Mouse (Mus musculus): ENCODE measurements around the gene Shroom3. TPM values are rescaled to one million over a fixed set of nuclear protein-coding genes. Genes with fewer than 3 reads are reported as not detected.

Gene Shroom3
- polyA plus RNA-seq, 1 experiment from 2014 or later: 3.2 TPM

DNA sequence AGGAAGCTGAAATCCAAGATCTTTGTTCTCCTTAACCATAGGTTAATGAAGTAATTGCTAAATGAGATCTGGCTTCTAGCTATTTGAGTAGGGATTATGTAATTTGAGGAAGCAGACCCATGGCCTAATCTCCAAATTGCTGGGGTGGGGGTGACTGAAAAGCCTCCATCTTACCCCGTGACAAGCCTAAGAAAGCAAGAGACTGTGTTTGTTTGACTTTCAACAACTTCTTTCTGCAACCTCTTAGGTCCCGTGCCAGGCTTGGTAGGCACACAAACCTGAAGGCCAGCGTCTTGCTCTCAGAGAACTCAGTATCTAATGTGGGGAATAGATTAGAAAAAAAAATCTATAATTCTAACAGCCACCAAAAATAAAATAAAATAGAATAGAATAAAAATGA is 138.1 kb downstream of the Shroom3 start:
- 79% methylated on average over 3 of the region's 3 CpGs for WGBS
- Histone ChIP-seq H3K4me3 (no peak overlapping the region), H3K9me3 (no peaks in the 10 kb centered on the region), H3K9ac (no peak overlapping the region), H3K27ac (no peak overlapping the region), H3K4me2 (no peak overlapping the region), H3K4me1 (0 out of 2 replicates have a peak, but pooled peaks cover 2% of the 10 kb centered on the region), H3K36me3 (no peaks in the 10 kb centered on the region), H3K27me3 (no peaks in the 10 kb centered on the region)
- ATAC-seq (ENCODE audit: insufficient number of reproducible peaks, low FRiP score, low TSS enrichment, low read depth): no peak

DNA sequence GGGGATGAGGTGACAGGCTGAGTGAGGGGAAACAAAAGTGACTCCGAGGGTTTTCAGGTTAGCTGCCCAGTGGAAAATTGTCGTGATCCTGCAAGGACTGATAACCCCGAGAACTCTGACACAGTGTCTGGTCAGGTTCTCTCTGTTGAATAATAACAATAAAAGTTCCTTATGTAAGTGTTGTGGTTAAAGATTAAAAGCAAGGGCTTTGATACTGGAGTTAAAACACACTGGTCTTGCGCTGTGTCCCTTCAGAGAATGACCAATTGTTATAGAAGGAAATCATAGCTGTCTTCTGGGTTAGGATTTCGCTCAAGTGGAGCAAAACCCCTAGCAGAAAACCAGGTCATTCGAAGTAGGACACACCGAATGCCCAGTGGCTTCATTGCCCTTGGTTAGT is 140.3 kb downstream of the Shroom3 start:
- no peak overlapping the region for H3K9ac ChIP-seq
- H3K4me2 ChIP-seq: no peak overlapping the region
- WGBS: 81% methylated on average over 7 of the region's 7 CpGs
- no peaks in the 10 kb centered on the region for H3K36me3 ChIP-seq
- no peaks in the 10 kb centered on the region for H3K9me3 ChIP-seq
- ATAC-seq (ENCODE audit: insufficient number of reproducible peaks, low FRiP score, low TSS enrichment, low read depth): no peak
- no peaks in the 10 kb centered on the region for H3K27me3 ChIP-seq
- H3K4me3 ChIP-seq: no peak overlapping the region
- H3K27ac ChIP-seq: no peak overlapping the region
- 0 out of 2 replicates have a peak, but pooled peaks cover 2% of the 10 kb centered on the region for H3K4me1 ChIP-seq

DNA sequence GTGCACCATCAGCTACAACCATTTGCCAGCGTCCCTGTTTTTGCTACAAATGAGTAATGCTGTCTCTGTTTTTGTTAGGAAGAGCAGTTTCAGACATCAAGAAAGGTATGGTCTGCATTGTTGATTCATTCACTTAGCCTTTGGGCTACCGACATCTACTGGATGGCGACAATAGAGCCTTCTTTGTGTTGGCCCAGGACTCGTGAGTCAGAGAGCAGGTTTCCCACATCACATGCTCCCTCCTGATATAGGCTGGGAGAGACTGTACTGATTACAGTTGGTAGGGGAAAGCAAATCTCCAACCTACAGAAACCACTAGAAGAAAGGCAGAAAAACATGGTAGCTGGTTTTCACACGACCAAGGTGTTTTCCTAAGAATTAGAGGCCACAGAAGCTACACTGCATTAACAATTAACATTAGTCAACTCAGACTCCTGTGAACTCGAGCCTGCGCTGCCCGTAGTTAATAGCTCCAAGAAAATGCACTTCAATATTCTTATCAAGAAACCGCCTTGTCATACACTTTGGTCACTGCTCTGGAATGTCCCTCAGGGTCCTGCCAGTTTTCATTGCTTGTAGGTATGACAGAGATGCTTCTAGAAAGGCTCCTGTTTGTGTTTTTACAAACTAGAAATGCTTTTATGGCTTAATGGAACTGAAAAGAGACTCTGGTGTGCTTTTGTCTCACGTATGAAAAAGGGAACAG is 141.2 kb downstream of the Shroom3 start:
- no peak overlapping the region for H3K27ac ChIP-seq

DNA sequence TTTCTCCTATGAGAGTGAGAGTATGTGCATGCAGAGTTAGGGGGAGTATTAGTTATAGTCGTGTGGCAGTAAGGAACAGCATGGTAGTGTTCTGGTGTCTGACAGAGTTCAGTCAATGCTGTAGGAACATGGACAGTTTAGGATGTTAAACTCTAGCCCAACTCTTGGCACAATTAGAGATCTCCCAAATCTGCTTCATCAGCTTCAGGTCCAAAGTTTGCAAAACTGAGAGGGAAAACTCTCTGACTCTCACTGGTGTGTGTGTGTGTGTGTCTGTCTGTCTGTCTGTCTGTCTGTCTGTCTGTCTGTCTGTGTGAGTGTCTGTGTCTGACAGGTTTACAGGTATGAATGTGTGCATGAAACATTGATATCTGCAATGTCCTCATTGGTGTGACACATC is 147.2 kb downstream of the Shroom3 start:
- 0 out of 2 replicates have a peak, but pooled peaks cover 2% of the 10 kb centered on the region for H3K4me1 ChIP-seq
- H3K4me2 ChIP-seq: no peak overlapping the region
- ATAC-seq (ENCODE audit: insufficient number of reproducible peaks, low FRiP score, low TSS enrichment, low read depth): no peak
- no peak overlapping the region for H3K4me3 ChIP-seq
- H3K9me3 ChIP-seq: no peaks in the 10 kb centered on the region
- no peaks in the 10 kb centered on the region for H3K27me3 ChIP-seq
- 74% methylated on average over 1 of the region's 1 CpGs for WGBS
- no peak overlapping the region for H3K27ac ChIP-seq
- no peak overlapping the region for H3K9ac ChIP-seq
- H3K36me3 ChIP-seq: no peaks in the 10 kb centered on the region

More for the DNA sequence above, 141.2 kb downstream of the Shroom3 start:
- Histone ChIP-seq H3K36me3 (no peaks in the 10 kb centered on the region), H3K9ac (no peak overlapping the region), H3K4me3 (no peak overlapping the region), H3K4me1 (0 out of 2 replicates have a peak, but pooled peaks cover 2% of the 10 kb centered on the region), H3K9me3 (no peaks in the 10 kb centered on the region), H3K4me2 (no peak overlapping the region), H3K27me3 (no peaks in the 10 kb centered on the region)
- no peak for ATAC-seq (ENCODE audit: insufficient number of reproducible peaks, low FRiP score, low TSS enrichment, low read depth)
- 69% methylated on average over 10 of the region's 10 CpGs for WGBS

DNA sequence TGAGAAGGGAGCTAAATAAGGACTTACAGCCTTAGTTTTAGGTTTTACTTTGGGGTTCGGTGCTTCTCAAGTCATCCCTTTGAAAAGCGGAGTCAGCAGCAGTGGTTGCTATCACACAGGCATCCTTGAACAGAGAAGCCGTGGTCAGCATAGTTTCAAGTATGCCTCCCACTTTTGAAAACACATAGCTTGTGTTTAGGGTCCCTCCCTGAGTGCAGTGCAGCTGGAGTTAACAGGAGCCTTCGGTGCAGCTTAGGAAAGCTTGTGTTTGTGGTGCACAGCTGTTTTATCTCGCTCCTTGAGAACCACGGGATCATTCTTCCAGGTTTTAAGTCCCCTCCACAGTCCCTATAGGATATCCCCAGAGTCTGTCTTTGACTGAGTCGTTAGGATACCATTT is 151.3 kb downstream of the Shroom3 start:
- 62% methylated on average over 7 of the region's 7 CpGs for WGBS
- H3K4me2 ChIP-seq: no peak overlapping the region
- ATAC-seq (ENCODE audit: insufficient number of reproducible peaks, low FRiP score, low TSS enrichment, low read depth): no peak
- H3K4me3 ChIP-seq: no peak overlapping the region
- no peaks in the 10 kb centered on the region for H3K4me1 ChIP-seq
- no peak overlapping the region for H3K27ac ChIP-seq
- no peak overlapping the region for H3K9ac ChIP-seq
- no peaks in the 10 kb centered on the region for H3K36me3 ChIP-seq
- no peaks in the 10 kb centered on the region for H3K27me3 ChIP-seq
- H3K9me3 ChIP-seq: no peaks in the 10 kb centered on the region

DNA sequence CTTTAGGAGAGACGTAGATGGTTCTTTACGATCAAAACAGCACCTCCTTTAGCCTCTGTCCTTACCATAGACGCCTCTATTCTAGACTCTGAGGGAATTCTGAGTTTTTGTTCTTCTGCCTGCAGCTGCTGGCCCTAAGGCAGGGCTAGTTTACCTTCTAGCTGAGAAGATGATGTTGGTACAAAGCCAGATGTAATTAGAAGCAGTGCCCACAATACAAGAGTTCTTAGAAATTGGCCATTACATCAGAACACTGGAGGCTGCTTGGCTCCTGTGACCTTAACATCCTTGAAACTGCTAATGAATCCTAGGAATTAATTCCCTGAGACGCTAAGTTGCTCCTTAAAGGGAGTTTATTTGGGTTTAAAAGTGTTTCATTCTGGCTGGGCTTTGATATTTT is 154.1 kb downstream of the Shroom3 start:
- 56% methylated on average over 4 of the region's 4 CpGs for WGBS
- ATAC-seq (ENCODE audit: insufficient number of reproducible peaks, low FRiP score, low TSS enrichment, low read depth): no peak

DNA sequence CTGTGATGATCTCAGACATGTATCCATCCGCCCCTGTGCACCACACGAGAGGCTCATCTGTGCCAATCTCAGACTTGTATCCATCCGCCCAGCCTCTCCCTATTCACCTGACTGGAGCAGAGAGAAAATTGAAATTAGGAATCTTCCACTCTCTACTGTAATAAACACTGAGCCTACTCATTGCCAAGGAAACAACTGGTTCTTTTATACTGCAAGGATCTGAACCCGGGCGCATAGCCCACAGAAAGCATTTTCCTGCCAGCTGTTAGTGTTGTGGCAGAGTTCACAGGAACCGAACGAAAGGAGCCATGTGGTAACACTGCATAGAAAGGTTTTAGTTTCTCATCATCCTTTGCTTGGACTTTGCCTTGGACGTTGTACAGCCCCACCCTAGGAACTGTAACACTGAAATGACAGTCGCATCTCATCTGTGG is 155.1 kb downstream of the Shroom3 start:
- Histone ChIP-seq H3K4me1 (peaks cover 5% of the 10 kb centered on the region), H3K9ac (no peak overlapping the region), H3K27ac (no peak overlapping the region), H3K36me3 (no peaks in the 10 kb centered on the region), H3K4me3 (no peak overlapping the region), H3K27me3 (no peaks in the 10 kb centered on the region), H3K4me2 (no peak overlapping the region), H3K9me3 (no peaks in the 10 kb centered on the region)
- ATAC-seq (ENCODE audit: insufficient number of reproducible peaks, low FRiP score, low TSS enrichment, low read depth): no peak
- 73% methylated on average over 9 of the region's 9 CpGs for WGBS

More for the DNA sequence above, 154.1 kb downstream of the Shroom3 start:
- H3K9me3 ChIP-seq: no peaks in the 10 kb centered on the region
- no peaks in the 10 kb centered on the region for H3K4me1 ChIP-seq
- no peak overlapping the region for H3K9ac ChIP-seq
- no peak overlapping the region for H3K27ac ChIP-seq
- no peaks in the 10 kb centered on the region for H3K36me3 ChIP-seq
- no peaks in the 10 kb centered on the region for H3K27me3 ChIP-seq
- H3K4me2 ChIP-seq: no peak overlapping the region
- H3K4me3 ChIP-seq: no peak overlapping the region

DNA sequence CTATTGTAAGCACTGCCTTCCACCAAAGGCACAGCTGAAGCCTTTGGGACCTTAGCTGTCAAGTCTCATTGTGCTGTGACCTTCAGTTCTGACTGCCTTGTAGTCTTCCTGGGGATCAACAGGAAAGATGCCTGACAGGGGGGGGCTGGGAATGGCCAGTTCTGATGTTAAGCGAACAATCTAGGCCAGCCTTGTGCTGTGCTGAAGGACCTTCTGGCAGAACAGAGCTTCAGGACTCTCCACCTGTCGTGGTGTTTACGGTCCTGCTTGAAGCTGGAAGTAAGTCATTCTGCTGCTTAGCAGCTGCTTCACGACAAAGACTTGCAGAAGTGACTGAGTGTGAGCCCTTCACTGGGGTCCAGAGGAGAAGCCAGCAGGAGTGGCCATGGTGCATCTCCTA is 156.1 kb downstream of the Shroom3 start:
- H3K9ac ChIP-seq: no peak overlapping the region
- H3K27ac ChIP-seq: no peak overlapping the region

DNA sequence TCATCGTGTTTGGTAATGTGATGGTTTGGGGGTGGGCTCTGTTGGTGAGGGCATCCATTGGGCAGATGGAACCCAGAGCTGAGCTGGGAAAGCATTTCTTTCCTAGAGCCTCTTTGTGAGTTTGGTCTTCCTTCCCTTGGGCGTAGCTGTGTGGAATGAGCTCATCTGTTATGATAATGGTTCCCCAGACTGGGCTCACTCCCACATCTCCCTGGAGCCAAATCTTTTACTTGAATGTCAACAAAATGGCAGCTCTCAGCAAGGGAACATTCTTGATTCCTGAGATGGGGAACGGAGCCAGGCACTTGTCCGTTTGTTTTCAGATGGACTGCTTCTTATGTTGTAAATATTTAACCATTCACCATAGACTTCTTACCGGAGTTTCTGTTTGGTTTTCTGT is 158.2 kb downstream of the Shroom3 start:
- Histone ChIP-seq H3K27ac (no peak overlapping the region), H3K4me2 (no peak overlapping the region), H3K9ac (no peak overlapping the region), H3K4me3 (no peak overlapping the region), H3K27me3 (no peaks in the 10 kb centered on the region), H3K36me3 (no peaks in the 10 kb centered on the region), H3K4me1 (peaks cover 13% of the 10 kb centered on the region), H3K9me3 (no peaks in the 10 kb centered on the region)
- 60% methylated on average over 5 of the region's 5 CpGs for WGBS
- no peak for ATAC-seq (ENCODE audit: insufficient number of reproducible peaks, low FRiP score, low TSS enrichment, low read depth)

More for the DNA sequence above, 156.1 kb downstream of the Shroom3 start:
- H3K27me3 ChIP-seq: no peaks in the 10 kb centered on the region
- H3K36me3 ChIP-seq: no peaks in the 10 kb centered on the region
- 67% methylated on average over 4 of the region's 4 CpGs for WGBS
- no peak overlapping the region for H3K4me2 ChIP-seq
- ATAC-seq (ENCODE audit: insufficient number of reproducible peaks, low FRiP score, low TSS enrichment, low read depth): no peak
- no peak overlapping the region for H3K4me3 ChIP-seq
- peaks cover 12% of the 10 kb centered on the region for H3K4me1 ChIP-seq
- H3K9me3 ChIP-seq: no peaks in the 10 kb centered on the region

DNA sequence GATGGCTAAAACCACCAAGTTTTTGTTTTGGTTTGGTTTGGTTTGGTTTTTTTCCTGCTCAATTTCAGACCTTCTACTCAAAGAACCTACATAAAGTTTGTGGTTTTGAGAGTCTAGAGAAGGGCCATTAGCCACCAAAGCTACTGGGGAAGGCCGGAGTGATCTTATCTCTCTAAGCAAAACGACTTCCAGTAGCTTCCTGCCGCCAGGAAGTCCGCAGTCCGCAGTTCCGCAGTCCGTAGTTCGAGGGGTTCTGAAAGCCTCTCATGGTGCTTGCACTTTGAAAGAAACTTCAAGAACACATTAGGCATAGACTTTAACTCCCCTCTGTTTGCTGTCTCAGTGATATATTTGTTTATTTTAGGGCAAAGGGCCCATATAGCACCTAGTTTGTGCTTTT is 159.2 kb downstream of the Shroom3 start:
- H3K36me3 ChIP-seq: no peaks in the 10 kb centered on the region
- peaks cover 13% of the 10 kb centered on the region for H3K4me1 ChIP-seq
- H3K27me3 ChIP-seq: no peaks in the 10 kb centered on the region
- H3K9me3 ChIP-seq: no peaks in the 10 kb centered on the region
- 49% methylated on average over 8 of the region's 8 CpGs for WGBS
- no peak overlapping the region for H3K9ac ChIP-seq
- H3K27ac ChIP-seq: no peak overlapping the region
- ATAC-seq (ENCODE audit: insufficient number of reproducible peaks, low FRiP score, low TSS enrichment, low read depth): no peak
- no peak overlapping the region for H3K4me3 ChIP-seq
- H3K4me2 ChIP-seq: no peak overlapping the region

DNA sequence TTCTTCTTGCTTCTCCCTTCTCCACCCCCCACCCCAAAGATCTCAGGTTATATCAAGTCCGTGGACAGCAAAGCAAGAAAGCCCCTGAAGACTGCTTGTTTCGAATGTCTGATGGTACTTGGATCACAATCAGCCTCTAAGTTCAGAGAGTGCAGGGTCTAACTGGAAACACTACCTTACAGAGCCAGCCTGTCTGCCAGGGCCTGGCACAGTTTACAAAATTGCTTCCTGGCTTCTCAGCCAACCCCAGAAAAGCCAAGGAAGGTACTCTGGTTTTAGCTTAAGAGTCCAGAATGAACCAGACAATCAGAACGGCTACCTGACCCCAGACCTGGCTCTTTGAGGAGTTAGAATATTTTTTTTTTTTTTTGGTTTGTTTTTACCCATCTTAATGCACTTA is 159.6 kb downstream of the Shroom3 start:
- H3K4me3 ChIP-seq: no peak overlapping the region
- no peaks in the 10 kb centered on the region for H3K9me3 ChIP-seq
- H3K36me3 ChIP-seq: no peaks in the 10 kb centered on the region
- ATAC-seq (ENCODE audit: insufficient number of reproducible peaks, low FRiP score, low TSS enrichment, low read depth): no peak
- H3K27me3 ChIP-seq: no peaks in the 10 kb centered on the region
- no peak overlapping the region for H3K4me2 ChIP-seq
- H3K27ac ChIP-seq: no peak overlapping the region
- peaks cover 13% of the 10 kb centered on the region for H3K4me1 ChIP-seq
- 40% methylated on average over 3 of the region's 3 CpGs for WGBS
- H3K9ac ChIP-seq: no peak overlapping the region

DNA sequence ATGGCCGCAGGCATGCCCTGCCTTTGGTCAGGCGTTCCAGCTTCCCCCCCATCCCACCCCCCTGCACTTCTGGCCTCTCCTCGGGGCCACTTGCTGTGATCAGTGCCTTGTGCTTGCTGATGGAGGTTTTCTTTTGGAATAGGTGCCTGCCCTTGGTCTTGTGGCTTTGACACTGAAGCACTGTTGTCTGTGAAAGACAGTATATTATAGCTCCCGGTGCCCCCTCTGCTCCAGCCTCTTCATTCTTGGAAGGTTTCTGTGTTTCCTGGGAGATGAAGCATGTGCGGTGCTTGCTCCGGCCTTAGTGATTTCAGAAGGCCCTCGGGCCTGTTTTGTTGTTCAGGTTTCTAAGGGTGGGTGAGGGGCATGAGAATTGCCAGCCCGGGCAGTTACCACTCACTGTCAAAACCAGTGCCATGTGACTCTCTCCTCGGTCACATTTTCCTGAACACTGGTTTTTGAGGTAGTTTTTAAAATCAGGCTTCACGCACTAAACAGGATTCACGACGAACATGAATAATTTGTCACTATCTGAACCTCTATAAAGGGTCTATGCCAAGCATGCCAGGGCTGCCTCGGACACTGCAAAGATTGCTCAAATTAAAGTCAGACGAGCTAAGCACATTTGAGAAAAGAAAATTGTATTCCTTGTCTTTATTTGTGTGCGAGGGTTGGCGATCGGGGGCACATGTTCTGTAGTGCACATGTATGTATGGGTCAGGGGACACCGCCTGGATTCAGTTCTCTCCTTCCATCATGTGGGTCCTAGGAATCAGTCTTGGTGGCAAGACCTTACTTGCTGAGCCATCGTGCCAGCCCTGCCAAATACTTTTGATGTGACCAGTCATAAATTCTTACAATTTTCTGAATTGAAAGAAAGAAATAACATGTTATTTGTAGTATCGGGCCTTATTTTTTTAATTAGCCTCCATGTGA is 160.9 kb downstream of the Shroom3 start:
- no peak for ATAC-seq (ENCODE audit: insufficient number of reproducible peaks, low FRiP score, low TSS enrichment, low read depth)
- Histone ChIP-seq H3K4me1 (peaks cover 13% of the 10 kb centered on the region), H3K4me3 (no peak overlapping the region), H3K9ac (no peak overlapping the region), H3K27me3 (no peaks in the 10 kb centered on the region), H3K9me3 (no peaks in the 10 kb centered on the region), H3K4me2 (no peak overlapping the region), H3K27ac (no peak overlapping the region), H3K36me3 (no peaks in the 10 kb centered on the region)
- WGBS: 38% methylated on average over 20 of the region's 20 CpGs

All from limb, embryonic 15.5 days (tissue).